Mouse (Mus musculus) heart, embryonic 12.5 days (tissue): ENCODE measurements at regions not wholly inside any gene's neighbourhood (a gene's known extent, or its start where the extent isn't known, plus 50 kb on each side); places are given as distances from the start of the nearest gene placed in this dataset.

ENCODE experiments used
- ATAC-seq: fragments of 200-750 bp; cut with Nextera tagmentation; 2 replicates; pipeline ENCODE4 v1.8.0; 2017; ENCODE audit warnings: moderate TSS enrichment, moderate library complexity; ENCODE audit not compliant: insufficient number of reproducible peaks, low FRiP score
- H3K27ac ChIP-seq: fragments of 300-500 bp; sonication (generic); 2 replicates; pipeline ENCODE4 v1.5.1; 2016; ENCODE audit warnings: mild to moderate bottlenecking, moderate library complexity; ENCODE audit not compliant: poor library complexity, severe bottlenecking
- H3K27me3 ChIP-seq: fragments of 300-500 bp; sonication (generic); replicated peaks from 2 replicates; pipeline ENCODE4 v1.6.1; 2016; ENCODE audit warnings: mild to moderate bottlenecking, moderate library complexity
- H3K36me3 ChIP-seq: fragments of 300-500 bp; sonication (generic); 2 replicates; pipeline ENCODE4 v1.6.1; 2016; ENCODE audit warnings: mild to moderate bottlenecking, moderate library complexity
- H3K4me1 ChIP-seq: fragments of 300-500 bp; sonication (generic); replicated peaks from 2 replicates; pipeline ENCODE4 v1.6.1; 2016; ENCODE audit warnings: mild to moderate bottlenecking
- H3K4me2 ChIP-seq: fragments of 300-500 bp; sonication (generic); 2 replicates; pipeline ENCODE4 v1.6.1; 2016; ENCODE audit warnings: mild to moderate bottlenecking, moderate library complexity
- H3K4me3 ChIP-seq: fragments of 300-500 bp; sonication (generic); 2 replicates; pipeline ENCODE4 v1.5.1; 2016; ENCODE audit warnings: mild to moderate bottlenecking
- H3K9ac ChIP-seq: fragments of 300-500 bp; sonication (generic); 2 replicates; pipeline ENCODE4 v1.6.1; 2016; ENCODE audit warnings: mild to moderate bottlenecking, moderate library complexity
- H3K9me3 ChIP-seq: fragments of 300-500 bp; sonication (generic); replicated peaks from 2 replicates; pipeline ENCODE4 v1.6.1; 2016; ENCODE audit warnings: mild to moderate bottlenecking, moderate library complexity
- WGBS: fragments of 180-500 bp; shearing (Covaris S2); methylation state at CpG from one replicate; pipeline ENCODE4 v1.1.7; 2016; 5-methylcytosine and 5-hydroxymethylcytosine counted together

DNA sequence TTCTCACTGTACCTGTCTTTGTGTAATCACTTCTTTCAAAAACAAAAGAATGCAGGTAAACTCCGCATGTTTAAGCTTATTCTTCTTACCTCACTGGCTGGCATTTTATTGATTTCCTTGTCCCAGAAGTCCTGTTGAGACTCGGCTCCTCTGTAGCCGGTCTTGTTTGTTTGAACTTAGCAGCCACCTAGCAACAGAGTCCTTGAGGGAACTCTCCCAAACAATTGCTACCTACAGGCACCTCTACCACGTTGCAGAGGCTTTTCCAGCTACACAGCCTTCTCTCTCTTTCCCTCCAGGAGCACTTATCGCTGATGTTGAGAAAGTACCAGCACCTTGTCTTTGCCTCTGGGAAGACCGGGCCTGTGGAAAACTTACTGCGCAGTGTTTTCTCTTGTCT lies 285.7 kb downstream of the Klf5 start:
- H3K27me3 ChIP-seq, result no peaks in the 10 kb centered on the region
- H3K27ac ChIP-seq, result no peak overlapping the region

DNA sequence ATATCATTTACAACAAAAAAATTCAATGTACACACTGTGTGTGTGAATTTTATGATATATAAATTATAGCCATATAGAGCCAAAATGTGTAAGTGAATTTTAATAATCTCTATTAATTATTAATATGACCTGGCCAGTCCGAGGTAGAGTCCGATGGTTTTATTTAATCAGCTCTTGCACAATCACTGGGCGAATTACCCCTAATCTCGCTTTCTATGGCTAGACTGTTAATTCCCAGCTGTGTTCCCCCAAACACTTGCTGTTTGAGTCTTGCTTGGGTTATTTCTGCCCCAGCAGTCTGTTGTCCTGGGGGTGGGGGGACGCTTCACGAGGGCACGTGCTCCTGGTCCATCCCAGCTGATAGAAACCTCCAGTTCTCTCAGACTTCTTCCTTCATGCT lies 287.5 kb downstream of the Klf5 start:
- H3K36me3 ChIP-seq, result no peaks in the 10 kb centered on the region
- peaks cover 10% of the 10 kb centered on the region for H3K4me1 ChIP-seq
- no peak for ATAC-seq
- 85% methylated on average over 7 of the region's 7 CpGs for WGBS
- H3K27me3 ChIP-seq, result no peaks in the 10 kb centered on the region
- no peak overlapping the region for H3K9ac ChIP-seq
- no peaks in the 10 kb centered on the region for H3K9me3 ChIP-seq
- H3K4me3 ChIP-seq, result no peak overlapping the region
- no peak overlapping the region for H3K4me2 ChIP-seq
- no peak overlapping the region for H3K27ac ChIP-seq

More for the DNA sequence above, 285.7 kb downstream of the Klf5 start:
- Histone ChIP-seq H3K4me2 (0 out of 2 replicates have a peak overlapping the region, but pooled peaks have one; percentile 2), H3K9me3 (no peaks in the 10 kb centered on the region), H3K4me3 (no peak overlapping the region), H3K9ac (no peak overlapping the region), H3K36me3 (no peaks in the 10 kb centered on the region), H3K4me1 (peaks cover 10% of the 10 kb centered on the region; the same call in 1 of the 2 replicates)
- 33% methylated on average over 7 of the region's 7 CpGs for WGBS
- ATAC-seq, result no peak

DNA sequence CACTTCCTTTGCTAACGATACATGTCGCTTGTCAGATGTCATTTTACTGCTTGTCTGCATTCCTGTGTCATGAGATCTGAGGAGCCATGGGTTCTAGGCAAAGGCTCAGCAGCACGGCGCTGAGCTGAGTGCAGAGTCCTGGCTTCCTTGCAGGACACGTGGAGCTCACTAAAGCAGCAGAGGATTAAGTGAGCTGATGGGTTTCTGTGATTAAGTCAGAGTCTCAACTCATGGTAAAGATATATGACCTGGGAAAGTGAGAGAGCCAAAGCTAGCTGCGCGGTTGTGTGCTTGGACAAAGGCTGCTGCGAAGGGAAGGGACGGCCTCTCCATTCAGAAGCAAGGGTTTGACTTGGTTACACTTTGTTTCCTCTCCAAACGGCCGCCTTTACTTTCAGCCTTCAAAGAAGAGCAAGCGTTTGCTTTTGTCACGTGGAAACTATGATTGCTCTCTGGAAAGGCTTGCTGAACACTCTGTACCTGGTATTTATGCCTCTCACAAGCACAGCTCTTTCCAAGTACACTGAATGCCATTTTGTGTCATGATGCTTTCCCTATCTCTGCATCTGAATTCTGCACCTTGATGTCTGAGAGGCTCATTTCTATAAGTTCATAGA lies 292.5 kb downstream of the Klf5 start:
- H3K9me3 ChIP-seq, result no peaks in the 10 kb centered on the region
- H3K4me1 ChIP-seq, result peaks cover 7% of the 10 kb centered on the region
- H3K9ac ChIP-seq, result no peak overlapping the region
- H3K27me3 ChIP-seq, result no peaks in the 10 kb centered on the region
- H3K27ac ChIP-seq, result no peak overlapping the region
- H3K4me3 ChIP-seq, result no peak overlapping the region
- WGBS, result 49% methylated on average over 13 of the region's 13 CpGs
- no peak overlapping the region for H3K4me2 ChIP-seq
- H3K36me3 ChIP-seq, result no peaks in the 10 kb centered on the region
- ATAC-seq, result no peak

DNA sequence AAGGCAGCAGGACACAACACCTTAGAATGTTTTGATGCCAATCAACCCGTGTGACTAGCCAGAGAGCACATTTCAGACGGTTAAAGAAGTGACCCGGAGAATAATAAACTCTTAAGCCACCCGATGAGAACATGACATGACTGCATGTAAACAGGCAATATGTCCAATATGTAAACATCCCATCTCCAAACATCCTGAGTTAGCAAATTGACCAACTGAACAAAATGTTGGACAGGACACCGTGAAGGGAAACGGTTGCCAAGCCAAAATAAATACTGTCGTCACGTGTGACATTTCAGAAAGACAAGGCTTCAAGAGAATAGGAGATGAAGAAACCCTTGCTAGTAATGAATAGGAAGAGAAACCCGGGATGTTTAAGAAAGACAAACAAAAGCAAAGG lies 294.4 kb downstream of the Klf5 start:
- H3K4me2 ChIP-seq, result no peak overlapping the region
- no peaks in the 10 kb centered on the region for H3K9me3 ChIP-seq
- no peaks in the 10 kb centered on the region for H3K36me3 ChIP-seq
- no peak overlapping the region for H3K9ac ChIP-seq
- no peak overlapping the region for H3K4me3 ChIP-seq
- H3K27me3 ChIP-seq, result no peaks in the 10 kb centered on the region
- ATAC-seq, result no peak
- 69% methylated on average over 9 of the region's 9 CpGs for WGBS
- H3K27ac ChIP-seq, result no peak overlapping the region
- H3K4me1 ChIP-seq, result peaks cover 7% of the 10 kb centered on the region

DNA sequence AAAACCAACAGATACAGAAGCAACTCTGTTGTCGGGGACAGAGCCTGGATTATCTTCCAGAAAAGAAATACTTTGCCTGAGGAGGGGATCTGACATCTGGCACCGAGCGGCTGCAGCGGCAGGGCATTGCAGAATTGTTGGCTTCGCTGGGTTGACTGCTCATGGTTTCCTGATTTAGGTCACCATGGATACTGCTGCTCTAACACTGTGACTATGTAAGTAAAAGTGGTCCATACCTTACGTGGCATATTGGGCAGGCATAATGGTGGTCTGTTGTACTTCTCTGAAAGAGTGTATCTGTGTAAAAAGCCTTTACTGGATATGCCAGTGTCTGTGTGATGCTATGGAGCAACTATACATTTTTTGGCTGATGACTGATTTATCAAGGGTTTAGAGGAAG lies 295.4 kb downstream of the Klf5 start:
- Histone ChIP-seq H3K4me3 (no peak overlapping the region), H3K4me1 (peaks cover 7% of the 10 kb centered on the region), H3K27me3 (no peaks in the 10 kb centered on the region), H3K9me3 (no peaks in the 10 kb centered on the region), H3K36me3 (no peaks in the 10 kb centered on the region), H3K4me2 (no peak overlapping the region), H3K27ac (no peak overlapping the region), H3K9ac (no peak overlapping the region)
- no peak for ATAC-seq
- WGBS, result 61% methylated on average over 6 of the region's 6 CpGs

DNA sequence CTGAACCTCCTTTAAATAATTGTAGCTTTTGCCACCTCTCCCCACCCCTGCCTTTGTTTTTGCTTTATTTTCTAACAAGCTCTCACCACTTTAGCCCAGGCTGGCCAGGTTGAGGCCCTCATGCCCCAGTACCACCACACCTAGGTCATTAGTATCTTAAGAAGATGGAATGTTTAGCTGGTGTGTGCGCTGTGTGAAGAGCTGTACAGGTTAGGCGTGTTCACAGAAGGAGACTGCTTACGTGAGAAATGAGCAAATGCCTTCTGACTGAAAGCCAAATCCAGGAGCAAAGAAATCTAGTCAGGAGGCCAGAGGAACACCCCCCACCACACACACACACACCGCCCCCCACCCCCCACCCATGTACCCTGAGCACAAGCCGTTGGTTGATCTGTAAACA lies 303.4 kb downstream of the Klf5 start:
- H3K4me3 ChIP-seq, result no peak overlapping the region
- H3K36me3 ChIP-seq, result no peaks in the 10 kb centered on the region
- H3K9ac ChIP-seq, result no peak overlapping the region
- no peak for ATAC-seq
- no peaks in the 10 kb centered on the region for H3K4me1 ChIP-seq
- H3K27me3 ChIP-seq, result no peaks in the 10 kb centered on the region
- no peak overlapping the region for H3K4me2 ChIP-seq
- no peaks in the 10 kb centered on the region for H3K9me3 ChIP-seq
- 79% methylated on average over 5 of the region's 5 CpGs for WGBS
- no peak overlapping the region for H3K27ac ChIP-seq

DNA sequence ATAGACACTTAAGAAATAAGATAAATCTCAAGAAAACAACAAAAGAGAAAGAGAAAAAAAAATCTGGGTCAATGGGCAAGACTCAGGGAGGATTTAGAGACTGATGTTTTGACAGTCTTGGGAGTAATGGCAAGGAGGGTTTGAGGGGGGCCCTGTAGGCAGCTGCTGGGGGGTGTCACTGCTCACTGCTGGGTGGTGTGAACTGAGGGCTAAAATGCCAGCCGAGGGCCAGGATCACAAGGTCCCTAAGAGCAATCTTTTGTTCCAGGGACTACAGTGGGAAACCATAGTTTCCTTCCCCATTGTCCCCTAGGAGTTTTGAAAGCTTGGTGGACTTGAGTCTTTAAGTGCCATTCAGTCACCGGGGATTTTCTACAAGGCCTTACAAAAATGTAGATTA lies 304.8 kb downstream of the Klf5 start:
- Histone ChIP-seq H3K4me3 (no peak overlapping the region), H3K36me3 (no peaks in the 10 kb centered on the region), H3K4me1 (no peaks in the 10 kb centered on the region), H3K27me3 (no peaks in the 10 kb centered on the region), H3K27ac (no peak overlapping the region), H3K9me3 (no peaks in the 10 kb centered on the region), H3K4me2 (no peak overlapping the region), H3K9ac (no peak overlapping the region)
- WGBS, result 66% methylated on average over 2 of the region's 2 CpGs
- no peak for ATAC-seq

DNA sequence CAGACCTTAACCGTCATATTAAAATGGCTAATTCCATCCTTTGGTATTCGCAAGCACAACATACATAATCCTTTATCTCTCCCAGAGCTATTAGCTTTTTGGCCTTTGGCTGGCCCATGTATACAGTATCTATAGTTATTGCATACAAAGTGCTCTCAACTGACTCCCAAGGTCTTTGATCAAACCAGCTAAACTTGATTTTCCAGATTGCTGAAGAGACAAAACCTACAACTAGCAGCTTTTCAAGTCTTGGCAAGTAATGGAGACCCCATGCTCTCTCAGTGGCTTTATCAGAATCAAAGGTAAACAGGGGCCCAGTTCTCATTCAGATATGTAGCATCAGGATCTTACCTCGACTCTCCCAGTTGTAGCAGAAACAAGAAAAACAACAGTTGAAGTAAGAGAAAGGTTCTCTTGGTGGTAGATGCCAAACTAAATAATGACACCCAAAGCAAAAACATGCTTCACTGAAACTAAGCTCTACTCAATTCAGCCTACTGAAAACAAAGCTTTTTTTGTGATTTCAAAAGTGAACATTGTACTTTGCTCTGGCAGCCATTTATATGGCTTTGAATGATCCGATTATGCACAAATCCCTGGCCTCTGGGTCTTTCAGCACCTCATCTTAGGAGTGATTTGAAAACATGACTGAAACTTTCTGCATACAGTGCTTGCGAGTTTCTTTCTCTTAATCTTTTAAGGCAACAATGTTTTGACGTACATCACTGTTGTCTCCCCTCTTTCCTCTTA lies 307.0 kb downstream of the Klf5 start:
- H3K27ac ChIP-seq, result no peak overlapping the region
- WGBS, result 60% methylated on average over 6 of the region's 6 CpGs
- H3K4me1 ChIP-seq, result no peaks in the 10 kb centered on the region
- H3K27me3 ChIP-seq, result no peaks in the 10 kb centered on the region
- no peaks in the 10 kb centered on the region for H3K9me3 ChIP-seq
- H3K9ac ChIP-seq, result no peak overlapping the region
- H3K4me2 ChIP-seq, result no peak overlapping the region
- no peaks in the 10 kb centered on the region for H3K36me3 ChIP-seq
- no peak for ATAC-seq
- no peak overlapping the region for H3K4me3 ChIP-seq

DNA sequence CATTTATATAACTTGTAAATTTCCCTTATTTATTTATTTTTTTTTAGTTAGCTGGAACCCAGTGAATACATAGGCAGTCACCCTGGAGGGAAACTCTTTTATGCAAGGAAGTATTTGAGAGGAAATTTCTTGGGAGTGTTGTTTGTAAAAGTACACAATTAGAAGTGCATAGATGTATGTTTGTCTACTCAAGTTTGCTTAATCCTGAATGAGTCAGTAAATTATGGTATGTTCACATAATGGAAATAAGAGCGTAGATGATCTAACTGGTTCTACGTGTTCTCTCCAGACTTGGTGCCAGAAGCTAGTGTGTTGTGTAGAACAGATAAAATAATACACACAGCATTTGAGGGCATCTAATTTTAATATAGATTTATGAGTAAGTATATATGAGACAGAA lies 310.5 kb downstream of the Klf5 start:
- ATAC-seq, result no peak
- Histone ChIP-seq H3K27ac (no peak overlapping the region), H3K36me3 (no peaks in the 10 kb centered on the region), H3K4me2 (no peak overlapping the region), H3K4me3 (no peak overlapping the region), H3K4me1 (no peaks in the 10 kb centered on the region), H3K9ac (no peak overlapping the region), H3K27me3 (no peaks in the 10 kb centered on the region), H3K9me3 (no peaks in the 10 kb centered on the region)
- 91% methylated on average over 2 of the region's 2 CpGs for WGBS

DNA sequence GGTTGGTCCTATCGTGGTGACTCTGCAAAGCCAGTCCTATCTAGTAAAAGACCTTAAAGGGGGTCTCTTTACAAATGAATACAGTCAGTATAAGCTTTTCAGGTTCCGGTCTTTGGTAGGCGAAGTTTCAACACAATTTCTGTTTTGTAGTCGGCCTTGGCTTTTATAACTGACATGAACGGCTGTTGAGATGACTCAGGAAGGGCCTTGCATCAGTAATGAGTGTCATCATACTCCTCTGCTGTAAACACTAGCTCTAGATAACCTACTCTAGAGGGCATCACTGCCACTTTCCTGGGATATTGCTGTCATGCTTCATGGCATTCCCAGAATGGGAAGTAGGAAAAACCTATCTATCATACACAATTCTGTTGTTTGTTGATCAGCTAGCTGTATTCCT lies 312.9 kb downstream of the Klf5 start:
- H3K4me3 ChIP-seq, result no peak overlapping the region
- no peak overlapping the region for H3K9ac ChIP-seq
- no peaks in the 10 kb centered on the region for H3K27me3 ChIP-seq
- H3K4me2 ChIP-seq, result no peak overlapping the region
- no peaks in the 10 kb centered on the region for H3K4me1 ChIP-seq
- ATAC-seq, result no peak
- H3K9me3 ChIP-seq, result no peaks in the 10 kb centered on the region
- no peaks in the 10 kb centered on the region for H3K36me3 ChIP-seq
- WGBS, result 87% methylated on average over 5 of the region's 5 CpGs
- H3K27ac ChIP-seq, result no peak overlapping the region

DNA sequence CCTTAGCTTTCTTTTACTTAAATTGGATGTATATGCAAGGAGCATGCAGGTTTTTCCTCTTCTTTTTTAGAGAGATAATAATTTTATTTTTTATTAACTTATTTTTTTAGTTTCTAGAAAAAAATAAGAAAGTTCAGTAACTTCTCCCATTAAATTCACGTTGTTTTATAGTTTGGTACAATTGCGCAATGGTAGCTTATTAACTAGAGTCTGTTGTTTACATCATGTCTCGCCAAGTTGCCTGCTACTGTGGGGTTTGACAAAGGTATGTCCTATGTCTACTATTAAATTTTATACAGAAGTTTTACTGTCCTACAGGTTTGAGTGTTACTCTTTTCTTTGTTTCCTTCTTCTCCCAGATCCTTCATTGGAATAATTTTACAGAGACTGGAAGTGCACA lies 313.6 kb downstream of the Klf5 start:
- no peak overlapping the region for H3K4me3 ChIP-seq
- no peak overlapping the region for H3K4me2 ChIP-seq
- H3K4me1 ChIP-seq, result peaks cover 6% of the 10 kb centered on the region
- no peak overlapping the region for H3K9ac ChIP-seq
- ATAC-seq, result no peak
- H3K27me3 ChIP-seq, result no peaks in the 10 kb centered on the region
- no peak overlapping the region for H3K27ac ChIP-seq
- WGBS, result 81% methylated on average over 3 of the region's 3 CpGs
- no peaks in the 10 kb centered on the region for H3K9me3 ChIP-seq
- no peaks in the 10 kb centered on the region for H3K36me3 ChIP-seq

DNA sequence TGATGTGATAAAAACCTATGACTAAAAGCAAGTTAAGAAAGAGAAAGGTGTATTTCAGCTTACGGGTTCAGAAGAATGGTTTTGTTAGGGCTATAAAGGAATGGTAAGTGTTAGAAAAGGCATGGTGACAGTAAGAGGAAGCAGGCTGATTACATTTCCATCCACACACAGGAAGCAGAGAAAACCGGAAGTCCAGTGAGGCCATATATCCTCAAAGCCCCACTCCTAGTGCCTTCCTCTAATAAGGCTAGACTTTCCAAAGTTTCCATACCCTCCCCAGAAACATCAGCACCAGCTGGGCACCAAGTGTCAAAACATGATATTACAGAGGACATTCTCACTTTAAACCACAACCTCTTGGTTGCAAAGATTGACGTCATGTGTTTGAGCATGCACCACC lies 316.3 kb downstream of the Klf5 start:
- ATAC-seq, result no peak
- H3K36me3 ChIP-seq, result no peaks in the 10 kb centered on the region
- no peak overlapping the region for H3K4me3 ChIP-seq
- no peaks in the 10 kb centered on the region for H3K9me3 ChIP-seq
- peaks cover 7% of the 10 kb centered on the region for H3K4me1 ChIP-seq
- no peak overlapping the region for H3K4me2 ChIP-seq
- 59% methylated on average over 3 of the region's 3 CpGs for WGBS
- no peak overlapping the region for H3K9ac ChIP-seq
- H3K27me3 ChIP-seq, result no peaks in the 10 kb centered on the region
- H3K27ac ChIP-seq, result no peak overlapping the region
